Comparison of ENCODE assay signal across 26 mouse cellular contexts in genomic region chr4:131230361-131230760, GRCm38 (mm10).
"Had no signal": no experiment of that assay in that cellular context is flagged by ENCODE, and none has a peak within 500 bp of the region (broad histone marks: within the 10 kb centered on the region; RNA-seq: fewer than 3 reads in every experiment).

No protein-coding gene starts in this region.

- H3K4me1 ChIP-seq: heart, embryonic 13.5 days; heart, embryonic 15.5 days; hindbrain, embryonic 10.5 days; hindbrain, embryonic 12.5 days; intestine, embryonic 15.5 days; limb, embryonic 13.5 days; liver, embryonic 13.5 days; liver, embryonic 15.5 days had no signal

- H3K4me2 ChIP-seq: heart, embryonic 11.5 days; heart, embryonic 13.5 days; heart, embryonic 15.5 days; hindbrain, embryonic 12.5 days; hindbrain, embryonic 14.5 days; intestine, embryonic 15.5 days; limb, embryonic 13.5 days; liver, embryonic 11.5 days; liver, embryonic 13.5 days; liver, embryonic 15.5 days had no signal

- H3K27me3 ChIP-seq: heart, embryonic 13.5 days; heart, embryonic 15.5 days; hindbrain, embryonic 12.5 days; intestine, embryonic 15.5 days; limb, embryonic 13.5 days; liver, embryonic 13.5 days; liver, embryonic 15.5 days had no signal

- H3K9ac ChIP-seq: heart, embryonic 13.5 days; heart, embryonic 15.5 days; hindbrain, embryonic 12.5 days; hindbrain, embryonic 14.5 days; intestine, embryonic 15.5 days; limb, embryonic 13.5 days; liver, embryonic 13.5 days; liver, embryonic 15.5 days; liver, postnatal 0 days had no signal

- DNase-seq: gastrocnemius, adult 2 months; gastrocnemius, postnatal 10 days; gastrocnemius, postnatal 25 days; kidney, adult 18-20 months; kidney, adult 8-10 months; kidney, postnatal 10 days; kidney, postnatal 25 days; kidney, postnatal 4 days; liver; liver, embryonic 13.5 days; liver, postnatal 0 days had no signal

- H3K36me3 ChIP-seq: heart, embryonic 13.5 days; heart, embryonic 15.5 days; hindbrain, embryonic 10.5 days; hindbrain, embryonic 12.5 days; intestine, embryonic 15.5 days; limb, embryonic 13.5 days; liver, embryonic 13.5 days; liver, embryonic 15.5 days had no signal

- H3K9me3 ChIP-seq: heart, embryonic 13.5 days; heart, embryonic 15.5 days; hindbrain, embryonic 10.5 days; hindbrain, embryonic 12.5 days; intestine, embryonic 15.5 days; limb, embryonic 13.5 days; liver, embryonic 13.5 days; liver, embryonic 15.5 days had no signal

- H3K4me3 ChIP-seq: gastrocnemius, adult 2 months; heart, embryonic 13.5 days; heart, embryonic 15.5 days; hindbrain, embryonic 10.5 days; hindbrain, embryonic 12.5 days; intestine, embryonic 15.5 days; layer of hippocampus, adult 2 months; left cerebral cortex, adult 2 months; limb, embryonic 13.5 days; liver, embryonic 13.5 days; liver, embryonic 15.5 days had no signal

- ATAC-seq: hindbrain, embryonic 16.5 days; inflammation-experienced regulatory T-cells, adult 6 months; intestine, embryonic 15.5 days; intestine, postnatal 0 days; liver, postnatal 0 days had no signal

- H3K27ac ChIP-seq: gastrocnemius, adult 2 months; heart, embryonic 13.5 days; heart, embryonic 15.5 days; hindbrain, embryonic 10.5 days; hindbrain, embryonic 12.5 days; hindbrain, embryonic 14.5 days; intestine, embryonic 15.5 days; layer of hippocampus, adult 2 months; left cerebral cortex, adult 2 months; limb, embryonic 13.5 days; liver, embryonic 13.5 days; liver, embryonic 15.5 days had no signal
